Mouse (Mus musculus) lung, postnatal 0 days (tissue): ENCODE results near the gene Gm20388. TPM values are rescaled to one million over a fixed set of nuclear protein-coding genes. Genes with fewer than 3 reads are reported as not detected.

Source experiments
- ATAC-seq: fragments of 200-750 bp; cut with Nextera tagmentation; 2 replicates; pipeline ENCODE4 v1.8.0; 2017; ENCODE audit warnings: moderate library complexity
- DNase-seq: peaks from one replicate; pipeline ENCODE4 v3.0.0-alpha.2; 2016; ENCODE audit warnings: low spot score
- H3K27ac ChIP-seq: fragments of 300-500 bp; sonication (generic); 2 replicates; pipeline ENCODE4 v1.5.1; 2014; ENCODE audit warnings: antibody characterized with exemption, mild to moderate bottlenecking, low read length, mixed read lengths
- H3K27me3 ChIP-seq: fragments of 300-500 bp; sonication (generic); replicated peaks from 2 replicates; pipeline ENCODE4 v1.6.1; 2014; ENCODE audit warnings: low read length, mixed read lengths; ENCODE audit not compliant: insufficient read depth
- H3K36me3 ChIP-seq: fragments of 300-500 bp; sonication (generic); 2 replicates; pipeline ENCODE4 v1.6.1; 2014; ENCODE audit warnings: low read length, mixed read lengths; ENCODE audit not compliant: insufficient read depth
- H3K4me1 ChIP-seq: fragments of 300-500 bp; sonication (generic); 2 replicates; pipeline ENCODE4 v1.6.1; 2014; ENCODE audit warnings: antibody characterized with exemption, low read depth, low read length, mixed read lengths; ENCODE audit not compliant: insufficient read depth
- H3K4me2 ChIP-seq: fragments of 300-500 bp; sonication (generic); replicated peaks from 2 replicates; pipeline ENCODE4 v1.6.1; 2014; ENCODE audit warnings: low read depth, mild to moderate bottlenecking, low read length, moderate library complexity, mixed read lengths
- H3K4me3 ChIP-seq: fragments of 300-500 bp; sonication (generic); 2 replicates; pipeline ENCODE4 v1.5.1; 2014; ENCODE audit warnings: low read depth, low read length
- H3K9ac ChIP-seq: fragments of 300-500 bp; sonication (generic); replicated peaks from 2 replicates; pipeline ENCODE4 v1.6.1; 2014; ENCODE audit warnings: low read depth, mild to moderate bottlenecking
- H3K9me3 ChIP-seq: fragments of 300-500 bp; sonication (generic); 2 replicates; pipeline ENCODE4 v1.6.1; 2016; ENCODE audit warnings: low read length, mixed read lengths
- CTCF ChIP-seq: IDR thresholded peaks from 2 replicates; pipeline ENCODE4 v1.5.1; 2016; ENCODE audit warnings: antibody characterized with exemption, mild to moderate bottlenecking
- EP300 ChIP-seq: IDR thresholded peaks from 2 replicates; pipeline ENCODE4 v1.6.1; 2016; ENCODE audit warnings: antibody characterized with exemption, mild to moderate bottlenecking, control low read depth
- WGBS: fragments of 180-500 bp; shearing (Covaris S2); extraction: QIAGEN DNeasy Blood & Tissue Kit; methylation state at CpG from one replicate; pipeline ENCODE4 v1.1.7; 2014; 5-methylcytosine and 5-hydroxymethylcytosine counted together
- polyA plus RNA-seq: library from polyadenylated mRNA; unstranded; fragments of >200 nt; fragmentation: Nextera tagmentation; extraction: Ambion mirVana; gene quantifications from 2 replicates; pipeline ENCODE4 v1.2.1, GENCODE M21; 2015

Gene Gm20388
- polyA plus RNA-seq, 1 experiment from 2014 or later: not detected

- WGBS: 67% methylated on average over 4 of the region's 4 CpGs
- peaks cover 30% of the 10 kb centered on the region for H3K36me3 ChIP-seq
- peak; percentile 45 for ATAC-seq
These were observed 2084.5 kb downstream of the Gm20388 start for GRCm38 (mm10) chr8:121995112-121995511.

GRCm38 (mm10) chr8:121995895-121996294, 2085.3 kb downstream of the Gm20388 start:
- 84% methylated on average over 3 of the region's 3 CpGs for WGBS
- TF ChIP-seq EP300 (no peak), CTCF (no peak)
- Histone ChIP-seq H3K4me2 (no peak overlapping the region), H3K27ac (no peak overlapping the region), H3K4me1 (no peaks in the 10 kb centered on the region), H3K9ac (no peak overlapping the region), H3K9me3 (no peaks in the 10 kb centered on the region), H3K4me3 (no peak overlapping the region), H3K36me3 (peaks cover 26% of the 10 kb centered on the region), H3K27me3 (no peaks in the 10 kb centered on the region)
- ATAC-seq (no peak), DNase-seq (no peak)

More at GRCm38 (mm10) chr8:121995112-121995511, 2084.5 kb downstream of the Gm20388 start:
- Histone ChIP-seq H3K27ac (no peak overlapping the region), H3K9ac (no peak overlapping the region), H3K27me3 (no peaks in the 10 kb centered on the region), H3K9me3 (no peaks in the 10 kb centered on the region), H3K4me2 (no peak overlapping the region), H3K4me1 (no peaks in the 10 kb centered on the region), H3K4me3 (no peak overlapping the region)
- no peak for DNase-seq
- TF ChIP-seq EP300 (no peak), CTCF (no peak)

GRCm38 (mm10) chr8:121998631-121999030, 2088.0 kb downstream of the Gm20388 start:
- Histone ChIP-seq H3K27ac (no peak overlapping the region), H3K4me1 (no peaks in the 10 kb centered on the region), H3K27me3 (no peaks in the 10 kb centered on the region), H3K9me3 (no peaks in the 10 kb centered on the region), H3K4me2 (no peak overlapping the region), H3K4me3 (no peak overlapping the region), H3K36me3 (peaks cover 15% of the 10 kb centered on the region), H3K9ac (no peak overlapping the region)
- TF ChIP-seq EP300: no peak
- no peak for TF ChIP-seq CTCF
- DNase-seq (no peak), ATAC-seq (no peak)
- WGBS: 63% methylated on average over 4 of the region's 4 CpGs

GRCm38 (mm10) chr8:121999211-121999610, 2088.6 kb downstream of the Gm20388 start:
- Histone ChIP-seq H3K4me3 (no peak overlapping the region), H3K9ac (no peak overlapping the region), H3K4me2 (no peak overlapping the region), H3K36me3 (peaks cover 12% of the 10 kb centered on the region), H3K4me1 (no peaks in the 10 kb centered on the region), H3K27ac (no peak overlapping the region), H3K27me3 (no peaks in the 10 kb centered on the region), H3K9me3 (no peaks in the 10 kb centered on the region)
- TF ChIP-seq EP300: no peak
- TF ChIP-seq CTCF: peak; percentile 40
- ATAC-seq (no peak), DNase-seq (no peak)
- WGBS: 67% methylated on average over 5 of the region's 5 CpGs

- no peaks in the 10 kb centered on the region for H3K4me1 ChIP-seq
- peaks cover 12% of the 10 kb centered on the region for H3K36me3 ChIP-seq
- no peak overlapping the region for H3K4me3 ChIP-seq
- peak overlapping the region; percentile 73 for H3K27ac ChIP-seq
- WGBS: 66% methylated on average over 15 of the region's 15 CpGs
- DNase-seq: peak; percentile 80
- no peak overlapping the region for H3K4me2 ChIP-seq
- peak; percentile 90 for ATAC-seq
- no peaks in the 10 kb centered on the region for H3K9me3 ChIP-seq
- no peak overlapping the region for H3K9ac ChIP-seq
- H3K27me3 ChIP-seq: no peaks in the 10 kb centered on the region
- TF ChIP-seq CTCF (no peak), EP300 (peak; percentile 29)
These were observed 2090.9 kb downstream of the Gm20388 start for GRCm38 (mm10) chr8:122001339-122002115.

GRCm38 (mm10) chr8:122003646-122004045, 2093.0 kb downstream of the Gm20388 start:
- 73% methylated on average over 8 of the region's 8 CpGs for WGBS
- no peak for DNase-seq

More at GRCm38 (mm10) chr8:122003646-122004045, 2093.0 kb downstream of the Gm20388 start:
- Histone ChIP-seq H3K9ac (no peak overlapping the region), H3K4me3 (no peak overlapping the region), H3K4me2 (no peak overlapping the region), H3K4me1 (no peaks in the 10 kb centered on the region), H3K36me3 (no peaks in the 10 kb centered on the region), H3K27ac (no peak overlapping the region), H3K9me3 (no peaks in the 10 kb centered on the region), H3K27me3 (no peaks in the 10 kb centered on the region)
- no peak for TF ChIP-seq CTCF
- TF ChIP-seq EP300: no peak
- no peak for ATAC-seq
